Mouse (Mus musculus) left cerebral cortex, adult 18-20 months (tissue): ENCODE measurements around the gene Alcam. TPM values are rescaled to one million over a fixed set of nuclear protein-coding genes. Genes with fewer than 3 reads are reported as not detected.
A peak's percentile ranks its signal among the peaks of the same experiment; 100 is the strongest.

Experiments used
- DNase-seq, 2 experiments: peaks; one replicate each; pipeline ENCODE4 v3.0.0; 2021 to 2022; ENCODE audit warnings: low spot score in 2 of 2, mixed read lengths in 1 of 2
- total RNA-seq, 2 experiments: library from RNA; stranded (reverse); gene quantifications; 2 replicates each; pipeline ENCODE4 v1.2.3; 2021

Alcam gene
- total RNA-seq, 2 experiments from 2014 or later: 167 to 171 TPM

DNA sequence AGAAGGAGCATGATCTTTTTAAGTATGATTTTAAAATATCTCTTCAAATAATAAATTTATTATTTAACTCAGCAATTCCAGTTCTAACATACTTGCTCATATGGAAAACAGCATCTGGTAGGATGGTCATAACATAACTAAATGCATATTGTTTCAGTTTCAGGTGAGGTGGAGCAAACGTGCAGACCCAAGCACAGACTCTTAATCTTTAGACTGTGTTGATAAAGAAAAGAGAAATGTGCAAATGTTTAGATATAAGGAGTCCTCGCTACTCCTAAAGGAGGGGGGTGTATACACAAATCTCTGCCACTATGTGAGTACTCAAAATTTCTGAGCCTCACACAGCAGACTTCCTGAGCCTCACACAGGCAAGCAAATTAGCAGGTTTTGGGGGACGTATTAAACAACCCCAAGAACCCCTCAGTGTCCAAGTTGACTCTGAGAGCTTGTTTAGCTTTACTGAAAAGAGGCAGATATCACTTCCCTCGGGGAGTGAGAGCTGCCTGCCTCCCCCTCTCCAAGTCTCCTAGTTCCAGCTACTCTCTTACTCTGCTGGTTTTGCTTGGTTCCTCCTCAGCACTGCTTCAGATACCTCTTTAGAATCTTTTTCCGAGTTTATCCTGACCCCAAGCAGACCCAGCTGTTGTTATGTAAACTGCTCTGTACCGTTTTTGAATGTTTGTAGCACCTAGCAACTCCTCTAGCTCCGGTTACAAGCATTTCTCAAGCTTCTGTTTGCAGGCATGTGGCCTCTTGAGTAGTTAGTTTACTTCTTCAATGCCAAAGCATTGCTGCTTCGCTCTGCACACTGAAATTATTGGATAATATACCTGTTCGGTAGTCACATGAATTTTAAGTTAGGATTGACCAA lies 10.0 kb downstream of the Alcam start:
- DNase-seq: no peak

GRCm38 (mm10) chr16:52443055-52443454 lies 10.8 kb downstream of the Alcam start:
- no peak for DNase-seq

DNA sequence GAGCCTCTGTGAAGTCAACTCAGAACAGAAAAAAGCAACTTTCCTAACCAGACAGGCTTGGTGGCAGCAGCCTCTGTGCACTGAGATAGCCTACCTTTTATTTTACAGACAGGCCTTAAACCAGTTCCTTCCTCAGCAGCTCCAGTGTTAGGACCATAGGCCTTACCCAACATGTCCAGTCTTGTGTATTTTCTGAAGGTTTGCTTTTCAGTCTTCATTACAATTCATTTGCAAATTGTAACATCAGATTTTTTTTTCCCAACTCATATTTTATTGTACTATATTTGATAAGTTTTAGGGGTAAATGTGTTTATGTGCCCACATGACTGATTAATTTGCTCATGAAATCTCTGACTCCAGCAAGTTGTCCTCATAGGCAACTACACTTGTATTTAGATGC lies 14.3 kb downstream of the Alcam start:
- DNase-seq: no peak

DNA sequence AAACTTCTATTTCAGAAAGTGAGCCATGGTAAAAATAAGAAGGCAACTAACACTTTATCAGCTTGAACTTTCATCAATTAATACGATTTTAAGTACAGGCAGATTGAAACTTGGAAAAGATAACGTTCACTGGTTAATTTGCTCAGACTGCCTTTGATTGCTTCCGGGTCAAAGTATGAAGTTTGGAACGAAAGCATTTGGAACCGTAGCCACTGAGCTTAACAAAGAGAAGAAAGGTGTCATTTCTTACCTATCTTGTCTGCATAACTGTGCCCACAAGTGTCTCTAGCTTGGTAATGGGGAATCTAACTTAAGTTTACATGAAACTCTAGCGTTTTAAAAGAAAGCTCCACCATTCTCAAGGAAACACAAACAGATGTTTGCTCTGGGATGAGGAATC lies 14.9 kb downstream of the Alcam start:
- DNase-seq: no peak

GRCm38 (mm10) chr16:52438216-52438904 lies 15.5 kb downstream of the Alcam start:
- DNase-seq: no peak

DNA sequence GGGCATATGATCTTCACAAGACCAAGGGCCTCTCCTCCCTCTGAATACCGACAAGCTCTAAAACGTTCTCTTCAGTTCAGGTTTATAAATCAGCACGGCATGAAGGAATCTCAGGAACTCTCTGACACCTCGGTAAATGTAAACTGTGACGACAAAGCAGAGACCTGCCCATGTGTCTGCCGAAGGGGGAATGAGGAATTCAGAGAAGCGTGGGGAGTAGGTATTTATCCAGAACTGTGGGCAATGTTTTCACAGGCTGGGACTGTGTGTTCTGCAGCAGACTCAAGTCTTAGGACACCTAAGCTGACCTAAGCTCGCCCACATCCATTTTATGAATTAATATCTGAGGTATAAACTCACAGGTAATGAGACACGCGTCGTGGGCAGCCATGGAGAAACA lies 20.7 kb downstream of the Alcam start:
- no peak for DNase-seq

DNA sequence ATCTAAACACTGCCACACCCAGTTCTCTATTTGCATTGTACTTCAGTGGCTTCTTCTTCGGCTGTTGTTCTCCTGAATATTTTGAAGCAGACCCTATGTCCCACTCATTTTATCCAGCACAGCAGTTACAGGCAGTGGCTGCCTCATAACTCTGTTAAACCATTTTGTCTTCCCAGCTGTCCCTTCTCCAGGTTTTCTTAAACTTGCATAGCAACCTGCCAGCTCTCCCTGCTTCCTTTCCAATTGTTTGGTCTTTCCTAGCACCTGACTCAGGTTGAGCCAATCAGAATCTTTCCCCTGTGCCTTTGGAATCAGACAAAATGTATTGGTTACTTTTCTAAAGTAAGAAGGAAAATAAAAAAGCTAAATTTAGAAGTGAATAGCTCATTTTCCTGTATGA lies 21.8 kb downstream of the Alcam start:
- no peak for DNase-seq

- DNase-seq: no peak
Observed at GRCm38 (mm10) chr16:52431590-52431989, 22.3 kb downstream of the Alcam start.

GRCm38 (mm10) chr16:52430073-52430472 lies 23.8 kb downstream of the Alcam start:
- DNase-seq: no peak

DNA sequence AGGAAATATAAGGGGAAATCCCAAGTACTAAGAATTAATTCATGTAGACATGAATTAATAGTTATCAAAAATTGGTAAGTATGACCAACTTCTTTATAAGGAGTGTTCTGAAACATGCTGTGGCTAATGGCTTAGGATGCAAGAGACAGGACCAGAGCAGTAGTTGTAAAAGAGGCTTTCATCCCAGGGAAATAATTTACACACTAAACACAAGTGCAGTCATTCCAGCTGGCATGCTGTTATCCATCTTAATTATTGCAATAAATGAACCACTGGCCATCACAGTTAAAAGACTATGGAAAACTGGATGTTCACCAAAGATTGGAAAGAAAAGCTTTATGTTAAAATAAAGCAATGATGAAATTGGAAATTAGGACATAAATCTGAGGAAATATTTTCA lies 24.2 kb downstream of the Alcam start:
- no peak for DNase-seq

GRCm38 (mm10) chr16:52428505-52428904 lies 25.4 kb downstream of the Alcam start:
- peak in 1 of 2 experiments; percentile 39 for DNase-seq

GRCm38 (mm10) chr16:52418568-52419158 lies 35.2 kb downstream of the Alcam start:
- DNase-seq: no peak

DNA sequence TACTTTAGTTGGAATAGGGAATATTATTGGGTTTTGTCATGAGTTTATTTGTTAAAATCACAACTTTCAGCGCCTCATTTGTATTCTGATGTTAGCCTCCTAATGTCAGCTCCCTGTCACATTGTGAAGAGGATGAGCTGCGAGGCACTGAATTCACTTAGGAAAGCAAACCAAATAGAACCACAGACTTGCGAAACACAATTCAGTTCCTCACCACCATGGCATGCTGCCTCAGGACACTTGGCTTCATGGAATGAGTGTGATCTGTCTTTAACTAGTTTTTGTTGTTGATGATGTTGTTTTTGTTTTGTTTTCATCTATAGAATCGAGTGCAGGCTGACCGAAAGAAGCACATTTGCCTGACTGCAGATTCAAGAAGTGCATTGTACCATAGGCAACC lies 35.9 kb downstream of the Alcam start:
- DNase-seq: no peak

DNA sequence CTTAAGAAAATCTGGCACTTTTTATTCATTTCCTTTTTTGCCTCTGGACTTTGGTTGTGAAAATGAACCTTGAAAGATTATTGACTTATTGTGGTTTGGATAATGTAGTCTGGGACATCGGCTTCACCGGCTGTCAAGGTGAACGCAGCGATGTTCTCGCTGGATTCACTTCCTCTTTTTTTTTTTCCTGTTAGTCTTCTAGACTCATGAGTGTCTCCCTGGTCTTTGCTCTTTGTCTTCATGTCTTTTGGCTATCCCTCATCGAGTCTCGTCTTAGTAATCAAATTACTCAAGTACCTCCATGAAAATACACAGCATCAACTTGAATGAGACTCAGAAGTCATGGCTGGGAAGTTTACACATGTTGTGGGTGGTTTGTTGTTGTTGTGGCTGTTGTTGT lies 36.7 kb downstream of the Alcam start:
- DNase-seq: no peak

DNA sequence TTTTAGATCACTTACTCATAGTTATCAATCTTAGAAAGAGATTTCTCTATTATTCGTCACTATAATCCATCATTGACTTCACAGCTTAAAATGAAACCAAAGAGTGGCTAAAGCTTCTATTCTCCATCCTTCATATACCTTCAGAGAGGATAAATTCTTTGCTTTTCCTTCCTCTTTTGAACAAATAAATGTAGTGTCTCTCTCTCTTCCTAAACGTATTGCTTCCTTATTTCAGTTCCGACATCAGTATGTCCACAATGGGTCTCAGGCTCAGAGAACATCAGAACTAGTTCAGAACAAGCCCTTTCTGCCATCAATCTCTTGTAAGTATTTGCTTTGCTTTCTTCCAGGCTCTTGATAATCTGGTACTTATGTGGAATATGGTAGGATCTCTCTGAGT lies 40.2 kb downstream of the Alcam start:
- DNase-seq: no peak

DNA sequence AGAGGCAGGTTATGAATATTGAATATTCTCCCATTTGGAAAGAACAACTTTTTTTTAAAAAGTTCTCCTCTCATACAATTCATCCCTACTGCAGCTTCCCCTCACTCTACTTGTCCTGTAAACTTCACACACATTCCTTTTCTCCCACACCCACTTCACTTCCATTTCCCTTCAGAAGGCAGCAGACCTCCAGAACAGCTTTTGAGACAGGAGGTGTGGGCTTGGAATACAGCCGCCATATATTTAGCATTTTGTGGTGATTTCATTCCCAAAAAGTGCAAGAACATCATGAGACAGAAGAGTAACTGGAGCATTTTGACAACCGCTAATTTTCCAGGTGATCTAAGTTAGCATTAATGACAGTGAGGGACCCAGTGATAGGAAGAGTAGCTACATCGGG lies 47.8 kb downstream of the Alcam start:
- no peak for DNase-seq

GRCm38 (mm10) chr16:52405272-52405671 lies 48.6 kb downstream of the Alcam start:
- DNase-seq: no peak

DNA sequence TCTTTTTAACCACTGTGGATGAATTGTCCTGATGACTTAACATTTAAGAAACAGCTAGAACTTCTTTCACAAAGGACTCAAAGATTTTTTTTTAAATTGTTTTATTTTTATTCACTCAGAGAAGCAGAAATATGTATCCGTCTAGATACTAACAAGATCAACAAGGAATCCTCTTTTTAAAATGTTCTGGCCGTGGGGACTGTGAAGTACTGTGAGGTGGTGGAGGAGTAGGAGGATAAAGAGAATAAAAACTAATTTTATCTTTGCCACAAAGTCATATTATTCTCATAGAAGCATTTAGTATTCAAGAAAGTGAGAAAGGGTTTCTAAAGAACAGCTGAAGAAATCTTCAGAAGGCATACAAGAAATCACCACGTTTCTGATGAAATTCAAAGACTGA lies 54.8 kb downstream of the Alcam start:
- DNase-seq: peak in 1 of 2 experiments; percentile 10

- DNase-seq: no peak
Observed at GRCm38 (mm10) chr16:52386781-52387300, 67.0 kb downstream of the Alcam start.

- DNase-seq: no peak
Observed at GRCm38 (mm10) chr16:52383456-52384185, 70.3 kb downstream of the Alcam start.
